Mouse (Mus musculus) megakaryocyte, embryonic 14.5 days (primary cell): ENCODE measurements around the gene Abcc4.

Source experiments
- FLI1 ChIP-seq: IDR thresholded peaks from 2 replicates; pipeline ENCODE4 v1.6.1; 2012; ENCODE audit warnings: low read length, inconsistent platforms, mixed read lengths
- GATA1 ChIP-seq: IDR thresholded peaks from 3 replicates; pipeline ENCODE4 v1.6.1; 2012; ENCODE audit warnings: mixed read lengths, low read length, inconsistent platforms, borderline replicate concordance

- no peak for TF ChIP-seq GATA1
- no peak for TF ChIP-seq FLI1
Measured at GRCm38 (mm10) chr14:118486349-118486748, 219.7 kb downstream of the Abcc4 start.
